Mouse (Mus musculus) liver, embryonic 18 days (tissue): ENCODE measurements around the gene Trmt10c. TPM values are rescaled to one million over a fixed set of nuclear protein-coding genes. Genes with fewer than 3 reads are reported as not detected.

Source experiments
- polyA plus RNA-seq: library from polyadenylated mRNA; depleted of rRNA; stranded (reverse); fragments of >200 nt; gene quantifications from 2 replicates; pipeline ENCODE4 v1.2.3, GENCODE M21; 2012; rRNA removed

Trmt10c gene
- polyA plus RNA-seq = 5.9 and 6.0 TPM in 2 replicates

DNA sequence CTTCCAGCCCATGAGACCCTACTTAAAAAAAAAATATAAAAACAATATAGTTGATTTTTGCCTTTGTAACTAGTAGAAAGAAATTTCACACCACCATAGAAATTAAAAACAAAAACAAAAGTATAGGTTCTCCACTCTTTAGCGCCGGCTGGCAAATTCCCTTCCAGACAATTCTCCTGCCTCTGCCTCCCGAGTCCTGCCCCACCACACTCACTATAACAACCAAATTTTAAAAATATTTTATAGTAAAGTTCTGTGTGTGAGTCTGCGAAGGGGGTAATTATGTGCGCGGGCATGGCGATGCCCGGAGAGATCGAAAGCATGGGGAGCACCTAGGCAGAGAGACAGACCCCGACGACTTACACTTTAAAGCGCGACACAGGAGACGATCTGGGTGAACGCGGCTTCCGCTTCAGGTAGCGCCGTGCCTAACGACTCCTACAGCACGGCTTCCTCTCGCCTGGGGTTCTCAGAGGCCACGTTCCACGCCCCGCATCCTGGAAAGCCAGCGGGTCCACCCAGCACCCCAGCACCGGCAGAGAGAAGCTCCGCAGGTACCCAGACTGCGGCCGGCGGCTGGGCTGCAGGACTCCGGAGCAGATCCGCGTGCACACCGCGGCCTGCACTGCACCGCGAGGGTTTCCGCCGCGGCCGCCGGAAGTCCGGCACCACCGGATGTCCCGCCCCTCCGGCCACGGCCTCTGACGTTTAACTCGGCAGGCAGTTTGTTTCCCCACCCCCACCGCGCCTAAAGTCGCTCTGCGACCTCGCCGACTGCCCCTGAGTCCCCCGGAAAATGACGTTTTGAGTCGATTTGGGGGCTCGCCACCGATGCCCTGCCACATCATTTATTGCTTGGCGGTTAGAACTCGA, at the start of gene Trmt10c:
Gene Trmt10c (minus strand): TSS at position 682 of the 873 bp plus-strand sequence.

DNA sequence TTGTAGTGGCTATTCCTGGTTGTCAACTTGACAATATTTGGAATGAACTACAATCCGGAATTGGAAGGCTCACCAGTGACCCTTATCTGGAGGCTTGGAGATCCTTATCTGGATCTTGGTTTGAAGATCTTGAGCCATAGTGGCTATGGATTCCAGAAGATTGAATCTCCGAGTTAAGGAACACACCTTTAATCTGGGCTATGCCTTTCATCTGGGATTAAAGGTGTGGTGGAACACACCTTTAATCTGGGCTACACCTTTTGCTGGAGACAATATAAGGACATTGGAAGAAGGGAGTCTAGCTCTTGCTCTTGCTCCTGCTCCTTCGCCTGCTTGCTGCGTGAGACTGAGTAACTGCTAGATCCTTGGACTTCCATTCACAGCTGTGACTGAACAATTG, 10.4 kb upstream of the Trmt10c start, which contains the start of gene Senp7:
Gene Senp7 (plus strand): TSS at position 301 of the 400 bp plus-strand sequence.

DNA sequence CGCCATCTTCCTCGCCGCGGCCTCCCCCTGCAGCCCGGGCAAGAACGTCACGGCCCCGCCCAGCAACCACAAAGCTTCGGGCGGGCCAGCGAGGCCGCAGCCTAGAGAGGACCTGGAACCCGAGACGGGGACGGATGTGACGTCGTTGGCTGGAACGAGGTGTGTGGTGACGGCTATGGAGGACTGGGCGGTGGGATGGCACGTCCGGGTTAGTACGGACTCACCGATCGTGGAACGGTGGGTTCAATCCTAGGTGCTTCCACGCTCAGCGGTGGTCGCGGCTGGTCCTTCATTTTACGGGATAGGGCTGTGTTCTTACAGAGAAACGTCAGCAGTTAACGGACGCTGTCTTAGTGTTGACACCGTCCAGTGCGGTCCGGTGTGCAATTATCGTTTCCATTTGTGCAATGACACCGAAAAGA, 7.9 kb downstream of the Trmt10c start, which contains the start of gene Pcnp:
Gene Pcnp (minus strand): TSS at position 79 of the 422 bp plus-strand sequence.

Other genes with a start within 250 kb of the Trmt10c start
- 4.0 and 4.1 TPM in 2 replicates for gene Nfkbiz, start 198.9 kb downstream of the Trmt10c start, polyA plus RNA-seq
- 0.87 and 0.95 TPM in 2 replicates for gene Nxpe3, start 142.5 kb downstream of the Trmt10c start, polyA plus RNA-seq
- gene Cep97, start 103.0 kb downstream of the Trmt10c start, polyA plus RNA-seq = 1.6 and 1.7 TPM in 2 replicates
- 388 and 486 TPM in 2 replicates for gene Rpl24, start 71.5 kb downstream of the Trmt10c start, polyA plus RNA-seq
- 4.5 and 5.0 TPM in 2 replicates for gene Zbtb11, start 63.9 kb downstream of the Trmt10c start, polyA plus RNA-seq
- 29.5 and 30.4 TPM in 2 replicates for gene Pcnp, start 8.1 kb downstream of the Trmt10c start, polyA plus RNA-seq
- 5.7 and 6.7 TPM in 2 replicates for gene Senp7, start 10.5 kb upstream of the Trmt10c start, polyA plus RNA-seq
- 0.19 TPM in 2 replicates for gene Impg2, start 166.5 kb upstream of the Trmt10c start, polyA plus RNA-seq